Mouse (Mus musculus): ENCODE measurements at regions not wholly inside any gene's neighbourhood (a gene's known extent, or its start where the extent isn't known, plus 50 kb on each side); places are given as distances from the start of the nearest gene placed in this dataset.
"Not testable (repeated sequence)": the region's sequence is repeated elsewhere in the genome, so short reads cannot be mapped to it uniquely, and the experiment has no call there.

GRCm38 (mm10) chr5:50343681-50344080 is 284.9 kb upstream of the Adgra3 start:
- intact Hi-C loops (cut with DNase I): no loop called here
- no peak for DNase-seq

GRCm38 (mm10) chr5:50309491-50309890 is 250.7 kb upstream of the Adgra3 start:
- peak; percentile 46 for DNase-seq

GRCm38 (mm10) chr5:50303859-50304480 is 245.2 kb upstream of the Adgra3 start:
- intact Hi-C loops (cut with DNase I): no loop called here
- no peak for DNase-seq

More at GRCm38 (mm10) chr5:50309491-50309890, 250.7 kb upstream of the Adgra3 start:
- intact Hi-C loops (cut with DNase I): no loop called here

- DNase-seq: no peak
- intact Hi-C loops (cut with DNase I): no loop called here
These were observed 235.0 kb upstream of the Adgra3 start for GRCm38 (mm10) chr5:50293794-50294193.

GRCm38 (mm10) chr5:50290879-50291410 is 232.1 kb upstream of the Adgra3 start:
- intact Hi-C loops (cut with DNase I): no loop called here
- no peak for DNase-seq

- DNase-seq: no peak
- intact Hi-C loops (cut with DNase I): no loop called here
These were observed 201.6 kb upstream of the Adgra3 start for GRCm38 (mm10) chr5:50260417-50260816.

GRCm38 (mm10) chr5:50258017-50258416 is 199.2 kb upstream of the Adgra3 start:
- intact Hi-C loops (cut with DNase I): no loop called here
- no peak for DNase-seq

GRCm38 (mm10) chr5:50234111-50234510 is 175.3 kb upstream of the Adgra3 start:
- intact Hi-C loops (cut with DNase I): no loop called here
- DNase-seq: no peak

- intact Hi-C loops (cut with DNase I): loop anchor here (5.0 to 10.0 kb wide), 2 partner anchors 162 to 240 kb away; partner anchors contain the start of gene Adgra3
- DNase-seq: no peak
These were observed 158.2 kb upstream of the Adgra3 start for GRCm38 (mm10) chr5:50216956-50217355.

- no peak for DNase-seq
- intact Hi-C loops (cut with DNase I): loop anchor here (5.0 to 10.0 kb wide), 2 partner anchors 161 to 239 kb away; partner anchors contain the start of gene Adgra3
These were observed 157.2 kb upstream of the Adgra3 start for GRCm38 (mm10) chr5:50215960-50216359.

- intact Hi-C loops (cut with DNase I): no loop called here
- DNase-seq: no peak
These were observed 143.7 kb upstream of the Adgra3 start for GRCm38 (mm10) chr5:50202307-50203010.

GRCm38 (mm10) chr5:50196423-50196822 is 137.6 kb upstream of the Adgra3 start:
- DNase-seq: no peak
- intact Hi-C loops (cut with DNase I): no loop called here

GRCm38 (mm10) chr5:50195993-50196392 is 137.2 kb upstream of the Adgra3 start:
- DNase-seq: no peak
- intact Hi-C loops (cut with DNase I): no loop called here

GRCm38 (mm10) chr5:50189394-50189793 is 130.6 kb upstream of the Adgra3 start:
- intact Hi-C loops (cut with DNase I): no loop called here
- DNase-seq: no peak

GRCm38 (mm10) chr5:50182721-50183120 is 123.9 kb upstream of the Adgra3 start:
- intact Hi-C loops (cut with DNase I): no loop called here
- peak; percentile 24 for DNase-seq

- intact Hi-C loops (cut with DNase I): no loop called here
- peak; percentile 1 for DNase-seq
These were observed 97.8 kb upstream of the Adgra3 start for GRCm38 (mm10) chr5:50156557-50156956.

GRCm38 (mm10) chr5:50155170-50155860 is 96.5 kb upstream of the Adgra3 start:
- DNase-seq; intact Hi-C loops (cut with DNase I): not testable (repeated sequence)

- DNase-seq: peak; percentile 45
- intact Hi-C loops (cut with DNase I): no loop called here
These were observed 88.1 kb upstream of the Adgra3 start for GRCm38 (mm10) chr5:50146926-50147325.

- no peak for DNase-seq
- intact Hi-C loops (cut with DNase I): no loop called here
These were observed 86.8 kb upstream of the Adgra3 start for GRCm38 (mm10) chr5:50145458-50146083.

GRCm38 (mm10) chr5:50130202-50130601 is 71.4 kb upstream of the Adgra3 start:
- no peak for DNase-seq
- intact Hi-C loops (cut with DNase I): no loop called here

GRCm38 (mm10) chr5:50128972-50129371 is 70.2 kb upstream of the Adgra3 start:
- DNase-seq: no peak
- intact Hi-C loops (cut with DNase I): no loop called here

All from left cerebral cortex, postnatal 4 days (tissue).